Mouse (Mus musculus) frontal cortex, adult (tissue): ENCODE measurements at regions not wholly inside any gene's neighbourhood (a gene's known extent, or its start where the extent isn't known, plus 50 kb on each side); places are given as distances from the start of the nearest gene placed in this dataset.
A peak's percentile ranks its signal among the peaks of the same experiment; 100 is the strongest.

Experiments
- ATAC-seq: cut with Nextera tagmentation; 2 replicates; pipeline ENCODE4 v1.9.2; 2017; ENCODE audit warnings: mild to moderate bottlenecking, moderate library complexity, mixed read lengths; ENCODE audit not compliant: low TSS enrichment

DNA sequence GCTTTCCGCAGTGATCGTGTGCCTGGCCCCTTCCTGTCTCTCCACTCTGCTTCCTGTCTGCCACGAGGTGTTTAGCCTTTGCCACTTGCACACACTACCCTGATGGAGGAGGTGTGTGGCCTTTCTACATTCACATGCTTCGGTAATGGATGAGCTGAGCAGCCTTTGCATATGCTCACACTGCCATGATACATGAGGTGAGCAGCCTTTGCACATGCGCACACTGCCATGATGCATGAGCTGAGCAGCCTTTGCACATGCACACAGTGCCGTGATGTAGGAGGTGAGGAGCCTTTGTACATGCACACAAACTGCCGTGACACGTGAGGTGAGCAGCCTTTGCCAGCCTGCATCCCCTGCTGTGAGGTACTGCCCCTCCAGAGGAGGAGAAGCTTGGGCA, 58.3 kb downstream of the Erv3 start:
- no peak for ATAC-seq

DNA sequence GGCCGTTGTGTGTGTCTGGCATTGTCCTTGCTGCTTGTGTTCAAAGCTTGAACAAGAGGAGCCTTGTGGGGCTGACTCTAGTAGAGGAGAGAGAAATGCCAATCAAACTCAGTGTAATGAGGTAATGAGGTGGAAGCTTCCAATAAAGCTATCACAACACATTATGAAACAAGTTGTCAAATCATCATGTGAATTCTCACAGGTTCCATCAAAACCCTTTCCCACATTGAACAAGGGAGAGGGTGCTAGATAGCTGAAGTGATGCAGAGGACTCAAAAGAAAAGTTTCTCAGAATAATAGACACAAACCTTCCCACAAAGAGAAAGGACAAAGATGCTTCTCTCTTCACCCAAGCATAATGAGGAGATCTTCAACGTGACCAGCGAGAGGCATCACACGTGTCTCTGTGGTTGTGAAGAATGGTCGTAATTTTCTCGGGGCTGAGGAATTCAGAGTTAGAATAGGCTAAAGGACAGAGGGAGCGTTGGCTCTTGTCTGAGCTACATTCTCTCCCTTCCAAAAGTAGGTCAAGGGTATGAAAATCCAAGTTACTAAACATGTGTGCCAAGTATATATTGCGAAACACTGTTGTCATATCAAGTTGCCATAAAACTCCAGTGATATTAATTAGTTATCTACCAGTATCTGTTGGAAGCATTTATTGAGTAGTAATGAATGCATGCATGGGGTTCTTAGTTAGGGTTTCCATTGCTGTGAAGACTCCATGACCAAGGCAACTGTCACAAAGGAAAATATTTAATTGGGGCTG, 59.2 kb downstream of the Erv3 start:
- no peak for ATAC-seq

DNA sequence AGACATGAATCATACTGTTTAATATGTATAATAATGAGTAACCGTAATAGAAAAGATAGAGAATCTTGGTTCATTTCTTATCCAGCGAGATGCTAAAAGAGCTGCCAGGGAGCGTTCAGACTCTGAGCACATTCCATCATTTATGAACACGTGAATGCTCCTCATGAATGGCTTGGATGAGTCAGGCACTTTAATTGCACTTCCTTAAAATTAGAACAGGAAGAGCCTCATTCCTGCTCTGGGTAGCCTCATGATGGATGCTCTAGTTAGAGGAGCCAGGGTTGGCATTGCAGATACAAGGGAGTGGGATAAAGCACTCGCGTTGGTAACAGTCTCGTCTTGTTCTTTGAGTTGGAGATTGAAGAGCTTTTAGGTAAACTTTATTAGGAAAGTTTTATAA, 60.1 kb downstream of the Erv3 start:
- peak; percentile 69; the same call in 1 of the 2 replicates for ATAC-seq

DNA sequence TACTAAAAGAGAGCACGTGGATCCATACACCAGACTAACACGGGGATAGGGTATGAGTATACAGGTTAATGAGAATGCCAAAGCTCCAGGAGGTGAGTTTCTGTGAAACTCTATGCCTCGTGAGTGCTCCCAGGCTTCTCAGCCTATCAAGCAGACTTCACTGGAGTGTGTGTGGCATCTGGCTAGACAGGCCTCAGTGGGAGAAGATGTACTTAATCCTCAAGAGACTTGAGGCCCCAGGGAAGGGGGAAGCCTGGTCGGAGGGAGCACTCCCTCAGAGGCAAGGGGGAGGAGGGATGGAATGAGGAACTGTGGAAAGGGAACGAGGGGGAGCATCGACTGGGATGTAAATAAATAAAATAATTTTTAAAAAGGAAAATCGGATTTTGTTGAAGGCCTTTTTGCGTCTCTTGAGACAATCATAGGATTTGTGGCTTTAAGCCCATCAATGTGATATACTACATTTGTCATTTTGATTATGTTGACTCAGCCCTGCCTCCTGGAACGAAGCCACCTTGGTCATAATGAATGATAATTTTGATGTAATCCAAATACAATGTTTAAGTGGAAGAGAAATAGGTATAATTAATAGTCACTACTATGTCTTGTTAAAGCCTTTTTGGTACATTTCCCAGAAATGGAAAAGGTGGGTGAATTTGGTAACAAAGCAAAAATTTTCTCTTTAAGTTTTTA, 62.4 kb downstream of the Erv3 start:
- ATAC-seq = no peak

DNA sequence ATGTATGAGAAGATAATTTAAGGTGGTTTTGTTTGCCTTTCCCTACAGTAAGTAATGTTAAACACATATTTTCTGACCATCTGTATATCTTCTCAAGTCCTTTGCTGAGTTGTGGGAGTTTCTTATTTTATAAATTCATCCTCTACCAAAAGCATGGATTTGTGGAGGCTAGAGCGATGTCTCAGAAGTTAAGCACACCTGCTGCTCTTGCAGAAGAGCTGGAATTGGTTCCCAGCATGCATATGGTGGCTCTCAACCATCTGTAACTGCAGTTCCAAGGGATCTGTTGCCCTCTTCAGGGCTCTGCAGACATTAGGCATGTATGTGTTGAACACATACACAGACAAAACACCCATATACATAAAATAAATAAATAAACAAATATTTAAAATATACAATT, 84.2 kb downstream of the Erv3 start:
- ATAC-seq = 0 out of 2 replicates have a peak, but pooled peaks have one; percentile 11

DNA sequence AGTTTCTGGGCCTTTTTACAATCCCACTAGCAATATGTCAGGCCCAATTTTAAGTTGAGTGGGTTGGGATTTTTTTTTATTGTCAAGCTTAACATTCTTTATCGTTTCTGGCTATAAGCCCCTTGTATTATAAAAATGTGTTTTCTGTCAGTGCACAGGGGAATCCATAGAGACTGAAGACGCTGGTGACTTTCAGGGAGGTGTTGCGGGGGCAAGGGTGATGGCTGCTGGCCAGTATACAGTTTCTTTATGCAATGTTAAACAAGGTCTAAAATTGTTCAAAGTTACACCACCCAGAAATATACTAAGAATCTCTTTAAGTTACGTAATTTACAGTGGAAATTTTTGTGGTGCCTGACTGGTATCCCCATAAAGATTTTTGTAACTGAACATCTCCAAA, 85.9 kb downstream of the Erv3 start:
- ATAC-seq = peak; percentile 18; the same call in 1 of the 2 replicates

DNA sequence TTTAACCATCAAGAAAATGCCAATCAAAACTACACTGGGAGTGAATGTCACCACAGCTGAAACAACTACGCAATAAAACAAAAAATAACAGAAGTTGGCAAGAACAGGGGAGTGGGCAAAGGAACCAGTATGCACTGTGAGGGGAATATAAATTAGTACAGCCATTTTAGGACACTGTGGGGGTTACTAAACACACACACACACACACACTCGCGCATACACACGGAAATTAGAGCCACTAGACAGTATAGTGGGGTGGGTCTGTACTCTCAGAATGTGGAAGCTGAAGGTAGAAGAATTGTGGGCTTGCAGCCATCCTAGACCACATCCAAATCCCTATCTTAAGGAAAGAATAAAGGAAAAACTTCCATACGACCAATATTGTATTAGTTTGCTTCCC, 87.4 kb downstream of the Erv3 start:
- ATAC-seq = no peak

DNA sequence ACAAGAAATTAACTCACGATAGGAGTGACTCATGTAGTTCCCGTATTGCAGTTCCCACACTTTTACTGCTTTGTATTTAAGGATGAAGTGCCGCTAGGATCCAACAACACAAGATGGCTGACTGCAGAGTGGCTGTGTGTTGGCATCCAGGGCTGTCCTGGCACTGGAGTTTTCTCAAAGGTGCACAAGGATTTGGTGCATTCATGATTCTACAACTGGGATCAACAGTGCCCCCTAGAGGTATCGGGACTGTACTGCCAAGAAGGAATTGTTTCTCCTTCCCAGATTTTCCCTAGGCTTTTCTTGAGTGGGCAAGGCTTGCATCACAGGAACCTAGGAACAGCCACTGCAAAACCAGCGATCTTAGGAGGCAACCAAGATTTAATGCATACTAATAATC, 88.7 kb downstream of the Erv3 start:
- peak; percentile 71 for ATAC-seq

DNA sequence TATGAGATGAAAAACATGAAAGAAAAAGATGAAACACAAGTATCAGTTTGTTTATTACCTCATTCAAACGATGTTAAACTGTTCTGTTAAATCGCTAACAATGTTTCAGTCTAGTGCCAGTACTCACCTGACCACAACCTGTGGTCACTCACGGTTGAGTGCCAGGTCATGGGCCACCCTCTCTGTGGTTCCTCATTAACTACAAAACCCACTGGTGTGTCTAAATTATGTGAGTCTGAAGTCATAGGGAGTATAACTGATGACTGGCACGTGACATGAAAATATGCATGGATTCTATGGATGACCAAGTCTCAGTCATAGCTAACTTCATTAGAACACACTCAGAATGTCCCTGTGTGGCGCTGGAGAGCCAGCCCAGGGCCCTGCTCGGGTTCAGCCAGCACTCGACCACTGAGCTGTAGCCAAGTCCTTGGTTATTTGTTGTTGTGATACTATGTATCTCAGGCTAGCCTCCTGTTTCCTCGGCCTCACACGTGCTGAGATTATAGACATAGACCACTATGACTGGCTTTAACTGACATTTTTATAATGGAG, 89.8 kb downstream of the Erv3 start:
- ATAC-seq = no peak

DNA sequence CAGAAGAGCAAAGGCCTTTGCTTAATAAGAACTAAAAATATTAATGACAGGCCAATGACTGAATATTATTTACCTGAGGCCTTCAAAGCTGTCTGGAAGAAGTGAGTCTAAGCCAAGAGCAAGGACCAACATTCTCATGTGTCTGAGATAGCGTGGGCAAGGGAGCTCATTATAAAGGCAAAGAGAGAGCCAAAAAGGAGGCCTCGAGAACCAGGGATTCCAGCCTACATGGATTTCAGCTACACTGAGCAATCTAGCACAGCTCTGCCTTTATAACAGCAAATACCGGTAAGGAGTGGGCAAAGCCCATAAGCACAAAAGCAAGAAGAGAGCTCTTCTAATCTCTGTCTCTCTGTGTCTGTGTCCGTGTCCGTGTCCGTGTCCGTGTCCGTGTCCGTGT, 93.0 kb downstream of the Erv3 start:
- ATAC-seq = peak; percentile 62

DNA sequence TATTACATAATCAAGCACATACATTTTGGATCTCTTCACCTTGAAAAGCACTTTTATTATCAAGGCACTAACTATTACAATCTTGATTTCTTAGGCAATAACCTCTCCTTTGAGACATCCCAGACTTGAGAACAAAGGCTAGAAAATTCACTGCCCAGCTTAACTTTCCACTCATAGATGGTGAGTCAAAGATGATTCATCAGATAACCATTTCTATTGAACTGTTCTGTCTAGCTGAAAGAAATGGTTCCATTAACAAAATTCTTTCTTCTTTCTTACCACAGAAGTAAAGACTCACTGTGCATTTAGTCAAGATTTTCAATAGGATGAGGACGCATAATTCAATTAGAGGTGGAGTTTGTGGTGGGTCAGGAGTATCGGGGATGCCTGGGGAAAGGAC, 98.0 kb downstream of the Erv3 start:
- ATAC-seq = no peak

DNA sequence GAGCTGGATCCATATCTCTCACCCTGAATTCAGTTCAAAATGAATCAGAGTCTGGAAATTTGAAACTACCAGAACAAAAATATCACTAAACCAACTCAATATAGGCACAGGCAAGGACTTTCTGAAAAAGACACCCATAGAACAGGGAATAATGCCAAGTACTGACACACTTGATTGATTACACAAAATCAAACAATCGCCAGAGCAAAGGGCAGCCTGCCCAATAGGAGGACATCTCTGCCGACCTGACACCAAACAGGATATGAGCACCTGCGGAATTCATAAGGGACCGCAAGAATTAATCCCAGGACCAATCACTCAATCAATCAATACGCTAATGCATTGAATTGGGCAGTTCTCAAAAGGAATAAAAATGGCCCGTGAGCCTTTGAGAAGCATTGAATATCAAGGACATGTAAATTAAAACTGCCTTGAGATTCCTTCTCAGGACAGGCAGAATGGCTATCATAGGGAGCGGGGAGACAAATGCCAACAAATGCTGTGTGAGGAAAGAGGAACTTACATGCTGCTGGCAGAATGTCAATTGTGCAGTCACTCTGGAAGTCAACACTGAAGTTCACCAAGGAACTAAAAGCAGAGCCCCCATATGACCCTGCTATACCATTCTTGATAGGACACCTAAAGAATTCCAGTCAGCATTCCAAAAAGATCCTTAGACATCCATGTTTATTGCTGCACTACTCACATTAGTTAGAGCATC, 102.2 kb downstream of the Erv3 start:
- no peak for ATAC-seq

DNA sequence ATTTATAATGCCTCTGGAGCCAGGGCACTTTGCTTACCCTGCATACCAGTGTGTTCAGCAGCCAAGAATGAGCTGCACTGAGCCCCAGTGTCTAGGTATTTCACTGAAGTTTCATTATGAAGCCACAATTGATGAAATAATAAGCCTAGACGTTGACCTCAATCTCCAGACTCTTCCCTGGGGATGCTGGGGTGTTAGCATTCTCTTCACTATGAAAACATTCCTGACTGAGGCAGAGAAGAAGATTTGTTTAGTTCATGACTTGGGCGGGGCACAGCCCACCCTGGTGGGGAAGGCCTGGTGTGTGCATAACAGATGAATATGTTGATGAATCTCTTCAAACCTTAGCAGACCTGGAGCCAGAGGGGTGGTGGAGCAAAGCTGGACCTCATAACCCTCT, 104.4 kb downstream of the Erv3 start:
- ATAC-seq = no peak

DNA sequence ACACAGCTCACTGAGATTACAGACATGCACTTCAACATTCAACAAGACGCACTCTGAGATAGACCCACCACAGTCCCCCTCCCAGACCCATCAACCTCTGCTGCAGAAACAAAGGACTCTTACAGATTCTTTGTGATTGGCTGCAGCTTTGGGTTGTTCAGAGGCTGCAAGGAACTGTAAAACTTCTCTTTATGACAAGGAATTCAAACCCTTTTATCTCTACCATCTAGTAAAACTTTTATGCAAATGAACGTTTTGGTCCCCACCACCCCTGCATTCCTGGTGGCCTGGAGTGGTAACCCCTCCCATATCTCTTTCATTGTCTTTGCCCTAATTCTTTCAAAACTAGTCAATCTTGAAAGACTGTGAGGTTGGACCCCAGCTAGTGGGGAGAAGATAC, 106.1 kb downstream of the Erv3 start:
- no peak for ATAC-seq

DNA sequence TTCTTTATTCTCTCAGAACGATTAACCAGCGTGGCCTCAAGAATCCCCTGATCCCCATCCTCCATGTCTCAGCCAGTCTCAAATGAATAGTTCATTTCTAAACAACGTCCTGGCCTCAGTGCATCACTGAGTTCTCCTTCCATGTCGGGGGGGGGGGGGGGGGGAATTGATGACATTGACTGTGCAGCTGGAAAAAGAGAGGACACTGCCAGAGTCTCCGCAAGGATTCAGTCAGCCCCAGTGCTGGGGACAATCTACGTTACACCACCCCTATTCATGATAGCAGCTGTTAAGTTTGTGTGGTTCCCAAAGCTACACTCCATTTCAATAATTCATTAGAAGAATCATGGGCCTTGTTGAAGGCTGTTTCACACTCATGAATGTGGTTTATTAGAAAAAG, 108.9 kb downstream of the Erv3 start:
- no peak for ATAC-seq

DNA sequence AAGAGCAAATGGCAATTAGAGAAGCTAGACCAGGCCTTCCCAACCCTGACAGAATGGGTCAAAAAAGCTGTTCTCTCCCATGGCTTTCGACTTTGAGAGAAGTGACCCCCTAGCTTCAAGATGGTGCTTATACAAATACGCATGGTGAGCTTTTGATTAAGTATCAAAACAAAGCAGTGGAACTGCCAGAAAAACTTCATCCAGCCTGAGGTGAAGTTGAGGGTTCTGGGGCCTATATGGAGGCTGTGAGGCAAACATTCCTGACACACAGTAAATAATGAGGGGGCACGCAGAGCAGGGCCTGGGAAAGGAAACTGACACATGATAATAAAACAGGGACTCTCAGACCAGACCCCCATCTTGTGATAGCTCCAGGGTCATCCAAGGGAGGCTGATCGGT, 109.3 kb downstream of the Erv3 start:
- ATAC-seq = no peak

DNA sequence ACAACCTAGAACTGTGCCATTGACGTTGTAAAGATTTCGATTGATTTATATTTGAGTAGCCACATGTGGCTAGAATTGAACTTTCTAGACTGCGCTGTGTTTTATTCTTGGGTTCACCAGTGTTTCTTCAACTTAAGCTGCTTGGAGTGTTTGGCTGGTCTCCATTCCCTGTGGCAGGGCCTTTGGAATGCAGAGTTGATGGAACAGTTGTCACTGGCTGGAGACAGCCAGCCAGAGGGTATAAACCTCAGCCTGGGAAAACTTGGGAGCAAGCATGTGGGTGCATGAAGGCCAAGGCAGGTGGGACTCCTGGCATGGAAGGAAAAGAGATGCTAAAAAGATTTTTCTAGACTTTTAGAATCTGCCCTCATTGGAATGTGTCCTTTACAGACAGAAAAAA, 109.8 kb downstream of the Erv3 start:
- no peak for ATAC-seq

DNA sequence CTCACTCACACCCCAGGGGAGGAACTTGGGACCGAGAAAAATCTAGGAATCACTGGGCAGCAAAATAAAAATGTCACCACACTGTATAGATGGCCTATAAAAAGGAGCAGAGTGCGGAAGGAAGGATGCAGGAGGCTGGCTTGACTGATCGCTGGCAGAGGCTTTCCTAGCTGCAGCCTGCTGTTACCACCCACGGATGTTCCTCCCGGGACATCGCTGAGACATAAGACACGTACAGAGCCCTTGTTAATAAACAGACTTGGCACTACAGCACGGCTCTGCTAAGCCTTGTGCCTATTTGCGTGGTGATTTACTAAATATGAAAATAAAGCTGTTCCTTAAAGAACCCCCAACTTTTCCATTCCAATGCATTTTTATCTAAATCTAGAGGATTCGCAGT, 110.8 kb downstream of the Erv3 start:
- ATAC-seq = peak; percentile 94

DNA sequence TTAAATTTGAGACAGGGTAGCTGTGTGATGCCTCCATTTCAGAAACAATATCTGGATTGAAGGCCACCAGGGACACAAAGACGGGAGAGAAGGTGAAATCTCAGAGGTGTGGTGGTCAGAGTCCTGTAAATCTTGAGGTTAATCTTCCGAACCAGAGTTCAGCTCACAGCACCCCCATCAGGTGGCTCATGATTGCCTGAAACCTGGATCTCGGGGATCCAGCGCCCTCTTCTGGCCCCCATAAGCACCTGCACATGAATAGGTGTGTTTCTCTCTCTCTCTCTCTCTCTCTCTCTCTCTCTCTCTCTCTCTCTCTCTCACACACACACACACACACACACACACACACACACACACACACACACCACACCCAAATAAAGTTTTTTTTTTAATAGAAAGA, 111.8 kb downstream of the Erv3 start:
- ATAC-seq = no peak

DNA sequence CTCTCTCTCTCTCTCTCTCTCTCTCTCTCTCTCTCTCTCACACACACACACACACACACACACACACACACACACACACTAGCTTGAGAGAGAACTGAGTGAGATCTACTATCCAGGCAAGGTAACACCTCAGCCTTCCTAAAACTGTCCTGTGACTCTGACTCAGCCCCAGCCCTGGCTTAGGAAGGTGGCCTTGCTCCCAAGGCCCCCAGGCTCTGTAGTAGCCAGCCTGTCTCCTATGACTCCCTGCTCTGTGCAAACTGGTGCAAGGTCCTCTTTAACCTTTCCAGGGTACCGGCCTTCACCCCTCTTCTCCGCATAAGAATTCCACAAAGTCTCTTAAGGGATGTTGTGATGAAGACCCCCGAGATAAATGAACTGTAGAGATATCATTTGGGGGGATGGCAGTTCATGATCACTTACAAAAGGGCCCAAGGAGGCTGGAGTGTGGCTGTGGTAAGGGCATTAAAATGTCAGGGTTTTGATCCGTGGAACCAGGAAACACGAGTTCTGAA, 114.1 kb downstream of the Erv3 start:
- ATAC-seq = no peak

DNA sequence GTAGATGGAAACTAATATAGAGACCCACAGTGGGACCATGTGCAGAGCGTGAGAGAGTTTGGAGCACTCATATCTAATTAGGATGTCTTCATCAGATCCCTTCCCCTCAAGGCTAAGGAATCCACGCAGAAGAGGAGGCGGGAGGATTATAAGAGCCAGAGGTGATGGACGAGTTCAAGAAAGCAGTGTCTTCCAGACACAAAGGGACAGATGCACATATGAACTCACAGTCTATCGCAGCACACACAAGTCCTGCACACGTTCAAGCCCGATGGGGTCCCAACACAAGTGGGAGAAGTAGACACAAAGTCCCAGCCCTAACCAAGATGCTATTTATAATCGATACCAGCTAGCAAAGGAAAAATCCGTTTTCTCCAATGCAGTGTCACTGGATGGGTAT, 114.6 kb downstream of the Erv3 start:
- ATAC-seq = no peak

DNA sequence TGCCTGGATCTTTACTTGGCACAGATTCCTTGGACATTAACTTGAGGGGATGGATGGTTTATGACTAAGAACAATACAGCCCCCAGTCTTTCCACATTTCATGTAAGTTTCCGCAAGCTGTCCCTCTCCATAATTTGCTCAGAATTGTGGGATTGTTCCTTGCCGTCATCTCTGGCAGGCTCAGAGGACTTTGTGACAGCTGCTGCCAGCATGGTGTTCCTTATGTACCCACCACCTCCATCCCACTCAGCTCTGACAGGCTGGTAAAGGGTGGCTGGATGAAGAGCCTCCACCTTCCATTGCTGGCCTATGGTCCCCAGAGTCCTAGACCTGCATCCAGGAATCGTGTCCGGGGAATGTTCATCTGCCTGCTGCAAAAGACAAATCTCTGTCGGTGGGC, 119.1 kb downstream of the Erv3 start:
- peak; percentile 92 for ATAC-seq
